Mouse (Mus musculus) fat pad, adult 2 months (tissue): ENCODE measurements around the gene Cep19.

Experiments used
- DNase-seq: peaks from one replicate; pipeline ENCODE4 v3.0.0-alpha.2; 2011; ENCODE audit warnings: low read depth, low spot score; ENCODE audit errors: extremely low read depth

Cep19 gene

GRCm38 (mm10) chr16:32143766-32144165 is 44.2 kb downstream of the Cep19 start:
- no peak for DNase-seq

GRCm38 (mm10) chr16:32144592-32144991 is 45.0 kb downstream of the Cep19 start:
- DNase-seq: no peak

- no peak for DNase-seq
Measured at GRCm38 (mm10) chr16:32147589-32148207, 48.1 kb downstream of the Cep19 start.

GRCm38 (mm10) chr16:32153976-32154375 is 54.4 kb downstream of the Cep19 start:
- DNase-seq: no peak

GRCm38 (mm10) chr16:32154437-32154836 is 54.8 kb downstream of the Cep19 start:
- DNase-seq: no peak

- no peak for DNase-seq
Measured at GRCm38 (mm10) chr16:32156719-32157118, 57.1 kb downstream of the Cep19 start.

- DNase-seq: no peak
Measured at GRCm38 (mm10) chr16:32157369-32157768, 57.8 kb downstream of the Cep19 start.
